Mouse (Mus musculus): ENCODE results near the gene Gpr132.
A peak's percentile ranks its signal among the peaks of the same experiment; 100 is the strongest.

Gpr132 gene

GRCm38 (mm10) chr12:112877073-112877576 lies 9.1 kb upstream of the Gpr132 start:
- no peak for DNase-seq (ENCODE audit: low spot score)

DNA sequence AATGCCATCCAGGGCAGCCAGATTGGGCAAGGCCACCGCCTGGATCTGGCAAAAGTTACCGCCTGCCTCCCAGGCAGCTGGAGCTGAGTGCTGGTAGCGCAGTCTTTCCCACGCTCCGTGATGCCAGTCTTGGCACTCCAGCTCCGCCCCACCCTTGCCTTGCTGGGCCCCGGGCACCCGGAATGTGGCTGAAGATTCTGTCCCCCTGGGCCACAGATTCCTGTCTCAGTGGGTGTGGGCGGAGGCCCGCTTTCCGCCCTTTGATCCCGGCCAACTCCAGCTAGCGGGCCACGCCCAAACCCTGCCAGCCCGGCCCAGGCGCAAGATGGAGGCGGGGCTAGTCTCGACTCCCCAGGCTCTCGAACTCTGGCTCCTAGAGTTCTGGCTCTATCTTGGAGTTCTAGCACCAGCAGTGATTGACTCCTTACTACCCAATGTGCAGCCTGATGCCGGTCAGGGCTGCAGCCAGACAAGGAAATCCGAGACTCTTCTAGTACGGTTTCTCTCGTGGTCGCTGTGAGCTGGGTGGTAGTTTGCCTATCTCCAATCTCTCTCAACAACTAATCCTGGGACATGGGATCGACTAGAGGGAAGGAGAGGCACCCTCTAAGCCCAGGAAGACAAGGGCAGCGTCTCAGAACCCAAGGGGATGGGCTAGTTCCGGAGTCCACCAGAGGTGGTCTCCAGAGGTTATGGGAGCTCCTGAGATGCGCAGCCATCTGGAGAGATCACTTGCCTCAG lies 8.5 kb upstream of the Gpr132 start:
- DNase-seq (ENCODE audit: low spot score) = peak; percentile 66

GRCm38 (mm10) chr12:112875225-112876013 lies 7.4 kb upstream of the Gpr132 start:
- peak; percentile 96 for DNase-seq (ENCODE audit: low spot score)

DNA sequence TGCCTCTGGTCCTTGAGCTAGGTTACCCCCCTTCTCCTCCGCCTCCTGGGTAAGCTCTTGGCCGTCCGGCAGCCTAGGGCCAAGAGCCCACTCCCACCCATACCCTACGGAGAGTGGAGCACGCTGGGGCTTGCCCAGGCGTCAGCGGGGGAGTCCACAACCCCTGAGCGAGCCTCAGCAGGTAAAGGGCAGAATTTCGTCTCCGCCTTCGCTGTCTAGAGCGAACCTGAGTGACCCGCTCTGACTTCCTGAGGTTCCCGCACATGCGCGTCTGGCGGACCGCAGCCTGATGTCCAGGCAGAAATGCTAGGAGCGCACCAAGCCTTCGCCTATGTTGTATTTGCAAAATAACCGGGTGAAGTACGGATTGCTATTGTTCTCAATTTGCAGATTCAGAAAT lies 6.2 kb upstream of the Gpr132 start:
- no peak for DNase-seq (ENCODE audit: low spot score)

- peak; percentile 79 for DNase-seq (ENCODE audit: low spot score)
Measured at GRCm38 (mm10) chr12:112873452-112874190, 5.6 kb upstream of the Gpr132 start.

- DNase-seq (ENCODE audit: low spot score) = no peak
Measured at GRCm38 (mm10) chr12:112872991-112873390, 5.0 kb upstream of the Gpr132 start.

GRCm38 (mm10) chr12:112871272-112871671 lies 3.2 kb upstream of the Gpr132 start:
- DNase-seq (ENCODE audit: low spot score) = no peak

DNA sequence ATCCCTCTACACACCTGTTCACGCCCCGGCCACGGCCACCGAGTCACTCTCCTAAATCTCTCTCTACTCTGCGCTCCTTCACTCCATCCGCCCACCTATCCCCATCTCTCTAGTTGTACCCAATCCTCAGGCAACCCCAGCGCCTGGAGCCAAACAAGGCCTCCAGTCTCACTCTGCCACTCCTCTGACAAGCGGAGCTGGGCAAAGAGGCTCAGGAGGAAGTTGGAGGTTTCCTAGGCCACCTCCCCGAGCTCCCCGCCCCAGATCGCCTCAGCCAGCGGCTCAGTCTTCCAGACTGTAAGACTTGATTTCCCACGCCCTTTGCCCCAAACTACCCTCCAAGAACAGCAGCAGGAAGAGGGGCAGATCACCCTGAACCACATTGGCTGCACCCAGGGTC lies 2.7 kb upstream of the Gpr132 start:
- DNase-seq (ENCODE audit: low spot score) = no peak

- no peak for DNase-seq (ENCODE audit: low spot score)
Measured at GRCm38 (mm10) chr12:112869783-112870204, 1.8 kb upstream of the Gpr132 start.

DNA sequence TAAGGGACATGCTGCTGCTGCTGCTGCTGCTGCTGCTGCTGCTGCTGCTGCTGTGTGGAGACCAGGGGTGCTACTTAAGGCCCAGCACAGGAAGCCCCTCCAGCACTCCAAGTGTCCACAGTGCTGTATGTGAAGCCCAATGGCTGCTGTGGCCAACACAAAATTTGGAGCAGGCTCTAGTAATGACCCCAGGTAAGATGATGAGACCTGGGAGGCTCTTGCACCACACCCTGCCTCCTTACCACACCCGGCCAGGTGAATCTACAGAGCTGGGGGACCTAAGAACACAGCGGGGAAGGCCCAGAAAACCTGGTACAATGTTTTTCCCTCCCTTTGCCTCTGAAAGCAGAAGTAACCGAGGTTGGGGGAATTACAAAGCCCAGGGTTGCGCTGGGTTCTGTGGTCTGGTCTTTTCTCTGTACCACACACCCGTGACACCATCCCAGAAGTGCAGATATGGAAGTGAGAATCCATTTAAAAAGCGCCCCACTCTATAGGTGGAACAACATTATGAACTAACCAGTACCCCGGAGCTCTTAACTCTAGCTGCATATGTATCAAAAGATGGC lies 838 bp downstream of the Gpr132 start:
- DNase-seq (ENCODE audit: low spot score) = no peak

DNA sequence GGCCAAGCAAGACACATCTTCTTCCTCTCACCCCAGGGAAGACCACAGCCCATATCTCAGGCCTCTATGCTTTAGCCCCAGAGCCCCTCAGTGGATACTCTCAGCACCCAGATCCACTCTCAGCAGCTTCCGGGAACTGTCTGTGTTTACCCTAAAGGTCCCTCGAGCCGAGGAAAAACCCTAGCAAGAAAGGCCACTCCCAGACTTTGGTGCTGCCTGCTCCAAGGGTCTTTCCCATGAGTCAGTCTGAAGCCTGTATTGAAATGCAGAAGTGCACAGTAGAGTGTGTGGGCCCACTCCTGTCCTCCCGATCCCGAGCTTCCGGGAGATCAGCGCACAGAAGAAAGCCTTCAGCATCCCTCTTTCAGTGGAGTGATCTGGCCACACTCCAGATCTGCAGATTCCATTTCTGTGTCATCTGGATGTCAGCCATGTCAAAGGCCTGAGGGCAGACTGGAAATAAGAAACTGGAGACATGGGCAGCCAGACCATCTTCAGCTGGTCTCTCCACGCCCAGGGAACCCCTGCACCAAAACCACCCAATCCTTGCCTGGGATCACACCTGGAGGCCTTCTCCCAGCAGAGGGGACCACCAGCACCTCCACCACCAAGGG lies 1.5 kb downstream of the Gpr132 start:
- DNase-seq (ENCODE audit: low spot score) = no peak

GRCm38 (mm10) chr12:112864804-112865203 lies 3.2 kb downstream of the Gpr132 start:
- no peak for DNase-seq (ENCODE audit: low spot score)

GRCm38 (mm10) chr12:112861911-112862321 lies 6.1 kb downstream of the Gpr132 start:
- no peak for DNase-seq (ENCODE audit: low spot score)

- DNase-seq (ENCODE audit: low spot score) = no peak
Measured at GRCm38 (mm10) chr12:112860765-112861164, 7.3 kb downstream of the Gpr132 start.

DNA sequence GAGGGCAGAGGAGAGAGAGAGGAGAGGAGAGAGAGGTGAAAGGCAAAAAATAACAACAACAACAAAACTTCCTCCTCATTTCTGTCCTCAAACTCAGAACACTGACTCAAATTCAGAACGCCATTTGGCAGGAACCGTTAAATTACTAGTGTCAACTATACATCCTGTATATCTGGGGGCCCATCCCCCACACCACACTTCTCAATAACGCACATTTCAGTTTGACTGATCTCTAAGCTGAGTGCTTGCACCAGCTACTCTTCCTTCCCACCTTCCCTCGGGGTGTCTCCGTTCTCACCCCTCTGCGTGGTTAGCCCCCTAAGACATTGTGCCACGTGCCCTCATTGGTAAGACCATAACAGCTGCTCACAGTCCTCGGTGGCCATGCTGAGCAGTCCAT lies 8.1 kb downstream of the Gpr132 start:
- DNase-seq (ENCODE audit: low spot score) = no peak

GRCm38 (mm10) chr12:112858581-112859336 lies 9.3 kb downstream of the Gpr132 start:
- DNase-seq (ENCODE audit: low spot score) = no peak

DNA sequence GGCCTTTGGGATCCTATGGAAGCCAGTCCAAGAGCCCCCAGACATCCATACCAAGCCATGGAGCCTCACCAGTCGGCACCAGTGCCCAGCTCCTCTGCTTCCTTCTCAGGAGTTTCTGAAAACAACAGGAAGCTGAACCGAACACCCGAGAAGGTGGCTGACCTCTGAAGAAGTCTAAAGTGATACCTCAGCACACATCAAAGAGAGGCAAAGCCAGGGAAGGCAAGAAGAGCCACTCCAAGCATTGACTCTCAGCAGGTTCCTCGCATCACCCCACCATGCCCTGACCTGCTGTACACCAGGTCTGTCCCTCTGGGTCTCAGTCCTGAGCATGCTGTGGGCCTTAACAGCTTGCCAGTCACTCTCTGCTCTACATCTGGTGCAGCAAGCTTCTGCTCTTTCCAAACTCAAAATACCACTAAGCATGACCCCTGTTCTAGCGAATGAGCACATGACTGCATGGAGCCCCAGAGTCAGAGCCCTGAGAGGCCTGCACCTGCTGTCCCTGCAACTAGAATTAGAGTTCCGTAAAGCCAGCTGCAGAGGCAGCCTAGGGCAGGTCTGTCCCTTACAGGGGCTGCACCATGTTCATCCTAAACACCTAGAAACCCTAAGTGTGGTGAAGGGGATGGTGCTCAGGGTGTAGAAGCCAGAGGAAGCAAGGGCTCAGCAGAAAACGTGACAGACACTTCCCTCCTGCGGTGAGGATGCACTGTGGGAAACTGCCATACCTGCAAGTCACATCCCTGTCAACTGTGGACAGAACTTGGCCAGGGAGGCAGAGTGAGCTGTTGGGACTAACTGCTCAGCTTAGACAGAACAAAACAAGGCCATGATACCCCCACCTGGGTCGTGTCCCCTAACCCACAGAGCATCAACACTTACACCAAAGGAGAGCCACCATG lies 10.8 kb downstream of the Gpr132 start:
- no peak for DNase-seq (ENCODE audit: low spot score)

- no peak for DNase-seq (ENCODE audit: low spot score)
Measured at GRCm38 (mm10) chr12:112856338-112856737, 11.7 kb downstream of the Gpr132 start.

GRCm38 (mm10) chr12:112854610-112855333 lies 13.3 kb downstream of the Gpr132 start:
- DNase-seq (ENCODE audit: low spot score) = no peak
